Mouse (Mus musculus) heart, adult 18-20 months (tissue): ENCODE results near the gene Slc9a1. TPM values are rescaled to one million over a fixed set of nuclear protein-coding genes. Genes with fewer than 3 reads are reported as not detected.

ENCODE experiments used
- DNase-seq, 2 experiments: peaks; one replicate each; pipeline ENCODE4 v3.0.0; 2021 to 2022; ENCODE audit warnings: mixed read lengths in 1 of 2
- total RNA-seq, 2 experiments: library from RNA; stranded (reverse); gene quantifications; 2 replicates each; pipeline ENCODE4 v1.2.3; 2021

Slc9a1 gene
- total RNA-seq, 2 experiments from 2014 or later, result 17.6 to 19.6 TPM

- DNase-seq, result peak; percentile 30 to 38
These were observed 70.2 kb downstream of the Slc9a1 start for GRCm38 (mm10) chr4:133439460-133440376.

GRCm38 (mm10) chr4:133440377-133440795, 70.9 kb downstream of the Slc9a1 start:
- DNase-seq, result peak in 1 of 2 experiments; percentile 59

GRCm38 (mm10) chr4:133442194-133442593, 72.7 kb downstream of the Slc9a1 start:
- DNase-seq, result no peak

- DNase-seq, result peak in 1 of 2 experiments; percentile 32
These were observed 73.6 kb downstream of the Slc9a1 start for GRCm38 (mm10) chr4:133443085-133443484.

- no peak for DNase-seq
These were observed 76.2 kb downstream of the Slc9a1 start for GRCm38 (mm10) chr4:133445727-133446126.

- no peak for DNase-seq
These were observed 77.9 kb downstream of the Slc9a1 start for GRCm38 (mm10) chr4:133447366-133447765.

- DNase-seq, result no peak
These were observed 78.5 kb downstream of the Slc9a1 start for GRCm38 (mm10) chr4:133447967-133448366.

GRCm38 (mm10) chr4:133448708-133449388, 79.3 kb downstream of the Slc9a1 start:
- DNase-seq, result no peak

- DNase-seq, result peak in 1 of 2 experiments; percentile 80
These were observed 80.2 kb downstream of the Slc9a1 start for GRCm38 (mm10) chr4:133449726-133450125.

- peak; percentile 76 to 97 for DNase-seq
These were observed 82.0 kb downstream of the Slc9a1 start for GRCm38 (mm10) chr4:133451536-133451935.

- no peak for DNase-seq
These were observed 82.9 kb downstream of the Slc9a1 start for GRCm38 (mm10) chr4:133452433-133452832.

- no peak for DNase-seq
These were observed 88.5 kb downstream of the Slc9a1 start for GRCm38 (mm10) chr4:133458044-133458443.

- DNase-seq, result no peak
These were observed 90.5 kb downstream of the Slc9a1 start for GRCm38 (mm10) chr4:133460006-133460405.

- no peak for DNase-seq
These were observed 91.4 kb downstream of the Slc9a1 start for GRCm38 (mm10) chr4:133460796-133461325.

- DNase-seq, result no peak
These were observed 91.9 kb downstream of the Slc9a1 start for GRCm38 (mm10) chr4:133461362-133461761.

GRCm38 (mm10) chr4:133463184-133463583, 93.7 kb downstream of the Slc9a1 start:
- peak; percentile 60 to 71 for DNase-seq

- peak; percentile 90 to 91 for DNase-seq
These were observed 98.6 kb downstream of the Slc9a1 start for GRCm38 (mm10) chr4:133468080-133468479.

- DNase-seq, result peak in 1 of 2 experiments; percentile 44
These were observed 99.6 kb downstream of the Slc9a1 start for GRCm38 (mm10) chr4:133469122-133469521.

GRCm38 (mm10) chr4:133471135-133471821, 101.8 kb downstream of the Slc9a1 start:
- no peak for DNase-seq
